Mouse (Mus musculus) thymus, postnatal 36 days (tissue): ENCODE results near the gene Prss38.
"Not testable (repeated sequence)": the region's sequence is repeated elsewhere in the genome, so short reads cannot be mapped to it uniquely, and the experiment has no call there.

Experiments used
- DNase-seq, 2 experiments: peaks; one replicate each; pipeline ENCODE4 v3.0.0; 2022; ENCODE audit warnings: mixed read lengths in 2 of 2

Prss38 gene

GRCm38 (mm10) chr11:59369848-59370247 lies 5.6 kb downstream of the Prss38 start:
- no peak for DNase-seq

GRCm38 (mm10) chr11:59367955-59368354 lies 7.5 kb downstream of the Prss38 start:
- DNase-seq, result not testable (repeated sequence)

DNA sequence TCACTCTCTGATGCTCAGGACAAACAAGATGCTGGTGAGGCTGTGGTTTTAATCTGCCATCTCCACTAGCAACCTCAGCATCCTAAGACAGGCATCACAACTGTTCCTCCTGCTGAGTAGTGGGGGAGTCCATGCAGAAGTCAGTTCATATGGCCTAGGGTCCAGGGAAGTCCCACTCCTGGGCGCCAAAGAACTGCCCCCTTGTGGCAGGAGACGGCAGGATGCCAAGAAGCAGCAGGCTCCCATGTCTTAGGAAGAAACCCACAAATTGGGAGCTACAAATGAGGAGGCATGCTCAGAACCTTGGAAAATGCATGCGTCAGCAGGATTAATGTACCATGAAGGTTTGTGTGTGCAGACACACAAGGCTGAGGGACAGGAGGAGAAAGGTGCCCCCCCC lies 8.8 kb downstream of the Prss38 start:
- peak; percentile 12 to 26 for DNase-seq

GRCm38 (mm10) chr11:59366031-59366430 lies 9.4 kb downstream of the Prss38 start:
- DNase-seq, result no peak

DNA sequence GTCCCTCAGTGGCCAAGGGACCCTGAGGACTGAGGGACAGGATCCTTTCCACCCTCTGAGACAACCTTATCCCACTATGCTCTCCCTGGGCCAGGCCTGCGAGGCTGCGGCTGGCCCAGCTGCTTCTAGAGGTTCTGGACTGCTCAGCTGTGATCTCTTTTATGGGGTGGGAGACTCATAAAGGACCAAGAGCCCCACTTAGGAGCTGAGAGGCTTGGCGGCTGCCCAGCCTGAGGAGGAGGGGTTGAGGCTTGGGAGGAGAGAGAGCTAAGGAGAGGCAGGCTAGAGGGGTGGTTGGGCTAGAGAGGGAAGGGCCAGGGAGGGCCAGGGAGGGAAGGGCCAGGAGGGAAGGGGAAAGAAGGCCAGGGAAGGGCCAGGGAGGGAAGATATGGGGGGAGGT lies 11.0 kb downstream of the Prss38 start:
- DNase-seq, result no peak

DNA sequence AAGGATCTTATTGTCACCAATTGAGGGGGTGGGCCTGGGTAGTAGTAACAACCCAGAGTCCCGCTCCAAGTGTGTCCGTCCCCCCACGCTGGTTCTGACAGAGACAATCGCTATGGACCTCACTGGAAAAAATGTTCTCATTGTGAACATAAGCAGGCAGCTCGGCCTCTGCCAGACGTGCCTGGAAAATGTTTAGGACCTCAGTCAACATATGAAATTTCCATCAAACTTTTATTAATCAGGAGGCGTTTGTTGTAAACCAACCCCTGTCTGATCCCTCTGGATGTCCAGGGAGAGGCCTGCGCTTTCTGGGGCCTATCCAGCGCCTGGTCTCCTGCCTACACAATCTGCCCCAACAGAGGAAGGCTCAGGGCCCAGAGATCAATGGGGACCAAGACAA lies 11.4 kb downstream of the Prss38 start:
- DNase-seq, result no peak

DNA sequence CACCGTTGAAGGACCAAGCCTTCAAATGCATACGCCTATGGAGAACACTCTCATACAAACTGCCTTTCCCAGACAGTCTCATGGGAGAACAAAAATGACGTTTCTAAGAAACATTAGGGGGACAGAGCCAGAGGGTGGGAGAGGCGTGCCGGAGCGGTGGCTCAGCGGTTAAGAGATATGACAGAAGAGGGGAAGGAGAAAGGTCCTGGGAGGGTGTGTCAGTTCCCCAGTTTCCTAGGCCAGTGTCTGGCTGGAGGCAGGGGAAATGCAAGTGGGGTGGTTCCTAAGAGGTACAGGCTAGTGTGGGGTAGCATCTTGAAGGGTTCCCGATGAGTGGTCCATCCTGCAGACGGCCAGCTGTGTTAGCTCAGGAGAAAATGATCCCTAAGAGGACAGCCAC lies 14.2 kb downstream of the Prss38 start:
- no peak for DNase-seq

- no peak for DNase-seq
Measured at GRCm38 (mm10) chr11:59356874-59357289, 18.6 kb downstream of the Prss38 start.

- DNase-seq, result no peak
Measured at GRCm38 (mm10) chr11:59354793-59355192, 20.7 kb downstream of the Prss38 start.

- no peak for DNase-seq
Measured at GRCm38 (mm10) chr11:59350326-59350725, 25.1 kb downstream of the Prss38 start.

DNA sequence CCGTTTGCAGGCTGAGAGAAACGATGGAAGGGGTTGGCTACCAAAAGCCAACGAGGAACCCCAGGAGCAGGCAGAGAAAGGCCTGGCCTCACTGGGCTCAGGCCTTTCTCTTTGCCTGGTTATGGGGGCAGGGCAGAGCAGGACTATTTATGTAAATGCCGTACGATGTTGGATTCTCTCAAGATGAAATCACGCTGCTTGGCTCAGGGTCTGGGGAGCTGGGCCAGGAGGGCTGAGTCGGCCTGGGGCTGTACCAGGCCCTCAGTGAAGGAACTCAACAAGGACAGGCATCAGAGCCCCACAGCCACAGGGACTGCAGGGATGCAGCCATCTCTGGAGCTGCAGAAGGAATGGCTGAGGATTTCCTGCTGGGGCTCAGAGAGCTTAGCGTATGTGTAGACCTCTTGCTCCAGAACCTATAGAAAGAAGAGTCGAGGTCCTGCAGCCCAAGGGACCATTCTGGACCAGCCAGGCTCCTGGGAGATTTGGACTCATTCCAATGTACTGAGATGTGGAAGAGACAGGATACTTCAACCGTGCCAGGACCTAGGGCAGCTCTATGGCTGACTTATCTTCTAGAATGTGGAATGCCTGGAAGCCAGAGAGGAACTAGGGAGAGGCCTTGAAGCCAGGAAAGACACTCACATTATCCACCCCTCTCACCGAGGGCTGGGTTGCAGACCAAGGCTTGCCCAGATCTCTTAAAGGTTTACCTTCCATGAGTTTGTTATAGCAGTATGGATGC lies 29.1 kb downstream of the Prss38 start:
- DNase-seq, result no peak

- DNase-seq, result no peak
Measured at GRCm38 (mm10) chr11:59342956-59343355, 32.5 kb downstream of the Prss38 start.

GRCm38 (mm10) chr11:59338736-59339120 lies 36.7 kb downstream of the Prss38 start:
- DNase-seq, result no peak

DNA sequence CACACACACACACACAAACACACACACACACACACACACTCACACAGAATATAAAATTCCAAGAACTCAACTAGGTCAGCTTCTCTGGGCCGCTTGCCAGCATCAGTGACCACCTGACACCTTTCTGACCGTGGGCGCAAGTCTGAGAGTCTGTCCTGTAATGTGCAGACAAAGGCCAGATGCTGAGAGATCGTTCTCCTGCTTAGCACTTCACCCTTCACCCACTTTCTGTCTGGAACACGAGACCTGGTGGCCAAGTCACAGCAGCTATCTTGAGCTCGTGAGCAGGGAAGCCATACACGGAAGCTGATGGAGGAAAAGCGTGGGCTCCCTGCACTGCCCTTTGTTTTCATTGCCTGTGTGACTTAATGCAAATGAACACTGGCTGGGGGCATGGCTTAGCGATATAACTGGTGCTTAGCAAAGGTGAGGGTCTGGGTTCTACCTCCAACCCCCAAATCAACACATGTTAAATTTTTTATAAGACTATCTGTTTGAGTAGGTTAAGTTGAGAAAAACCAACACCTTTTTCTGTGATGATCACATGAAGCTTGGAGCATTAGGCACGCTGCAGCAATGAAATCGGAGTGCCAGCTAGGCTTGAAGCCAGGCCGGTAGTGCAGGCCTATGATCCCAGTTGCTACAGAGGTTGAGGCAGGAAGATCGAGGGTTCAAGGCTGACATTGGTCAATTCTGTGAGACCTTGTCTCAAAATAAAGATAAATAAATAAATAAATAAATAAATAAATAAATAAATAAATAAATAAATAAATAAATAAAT lies 37.3 kb downstream of the Prss38 start:
- DNase-seq, result no peak

DNA sequence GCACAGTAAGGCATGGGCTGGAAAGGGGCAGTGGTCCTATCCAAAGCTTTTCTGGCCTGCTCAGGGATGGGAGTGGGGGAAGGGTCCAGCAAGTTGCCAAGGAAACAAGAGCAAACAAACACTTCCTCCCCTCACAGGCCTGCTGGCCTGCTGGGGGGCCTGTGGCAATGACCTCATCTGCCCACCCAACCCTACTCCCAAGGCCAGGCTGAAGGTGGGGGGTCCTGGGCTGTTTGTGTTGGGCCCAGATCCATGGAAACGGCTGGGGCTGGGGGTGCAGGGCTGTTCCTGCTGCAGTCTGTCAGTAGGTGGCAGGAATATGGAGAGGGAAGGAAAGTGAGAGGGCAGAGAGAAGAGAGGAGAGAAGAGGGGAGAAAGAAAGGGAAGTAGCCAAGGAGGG lies 39.1 kb downstream of the Prss38 start:
- no peak for DNase-seq

DNA sequence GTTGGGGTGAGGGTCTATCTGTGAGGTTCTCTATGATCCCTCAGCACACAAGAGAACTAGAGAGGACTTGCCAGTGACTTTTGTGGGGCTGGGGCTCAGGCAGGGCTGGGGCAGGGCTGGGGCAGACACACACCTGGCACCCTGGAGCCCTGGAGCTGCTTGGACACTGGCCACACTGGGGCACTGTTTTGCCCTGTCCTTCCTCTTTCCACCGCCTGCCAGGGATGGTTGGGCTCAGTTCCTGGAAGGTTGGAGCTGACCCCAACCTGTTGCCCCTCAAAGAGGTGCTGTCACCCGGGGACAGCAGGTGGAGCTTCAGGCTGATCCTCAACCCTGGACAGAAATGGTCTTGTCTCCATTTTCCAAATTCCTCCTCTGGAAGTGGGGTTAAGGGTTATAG lies 39.5 kb downstream of the Prss38 start:
- DNase-seq, result no peak

GRCm38 (mm10) chr11:59335150-59335549 lies 40.3 kb downstream of the Prss38 start:
- no peak for DNase-seq

DNA sequence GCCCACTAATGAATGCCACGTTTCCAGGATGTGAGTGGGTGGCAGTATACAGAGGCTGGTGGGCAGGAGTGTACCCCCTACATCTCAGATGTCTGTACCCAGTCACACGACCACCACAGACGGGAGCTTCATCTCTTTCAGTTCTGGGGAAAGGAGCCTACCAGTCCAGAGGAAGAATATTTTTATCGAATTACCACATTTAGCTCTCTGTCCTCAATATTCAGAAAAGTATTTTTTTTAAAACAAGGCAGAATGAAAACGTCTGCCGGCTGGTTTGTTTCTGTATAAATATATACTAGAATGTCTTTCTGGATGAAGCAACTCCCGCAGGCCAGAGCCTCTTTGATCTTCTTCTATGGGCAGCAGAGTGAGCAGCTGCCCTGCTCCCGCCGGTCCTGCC lies 42.5 kb downstream of the Prss38 start:
- DNase-seq, result no peak

GRCm38 (mm10) chr11:59331167-59331869 lies 44.1 kb downstream of the Prss38 start:
- DNase-seq, result no peak

DNA sequence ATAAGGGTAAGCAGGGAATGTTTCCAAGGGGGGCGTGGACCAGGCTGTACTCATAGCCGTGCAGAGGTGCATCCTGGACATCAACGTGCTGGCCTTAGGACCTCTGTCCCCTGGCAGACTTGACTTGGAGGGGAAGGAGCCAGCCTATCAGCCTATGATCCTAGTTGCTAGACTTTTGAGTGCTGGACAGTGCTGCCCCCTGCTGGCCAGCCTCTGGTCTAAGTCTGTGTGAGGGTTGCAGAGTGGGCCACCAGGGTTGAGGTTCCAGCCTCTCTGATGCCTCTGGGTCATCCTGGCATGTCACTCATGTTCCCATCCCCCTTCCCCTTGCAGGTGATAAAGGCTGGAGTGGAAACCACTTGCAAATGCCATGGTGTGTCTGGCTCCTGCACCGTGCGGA lies 44.9 kb downstream of the Prss38 start:
- DNase-seq, result peak; percentile 39 to 50

GRCm38 (mm10) chr11:59329616-59330015 lies 45.8 kb downstream of the Prss38 start:
- no peak for DNase-seq

DNA sequence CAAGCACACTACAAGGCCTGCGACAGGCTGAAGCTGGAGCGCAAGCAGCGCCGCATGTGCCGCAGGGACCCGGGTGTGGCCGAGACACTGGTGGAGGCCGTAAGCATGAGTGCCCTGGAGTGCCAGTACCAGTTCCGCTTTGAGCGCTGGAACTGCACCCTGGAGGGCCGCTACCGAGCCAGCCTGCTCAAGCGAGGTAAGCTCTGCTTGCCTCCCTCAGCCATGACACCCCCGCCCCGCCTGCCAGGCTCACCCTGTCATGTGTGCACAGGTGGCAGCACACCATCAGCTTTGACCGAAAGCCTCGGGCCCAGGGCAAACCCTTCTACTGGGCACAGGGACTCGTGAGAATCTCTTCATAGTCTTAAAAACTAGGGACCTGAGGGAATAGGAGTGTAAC lies 47.8 kb downstream of the Prss38 start:
- DNase-seq, result no peak

- no peak for DNase-seq
Measured at GRCm38 (mm10) chr11:59324777-59325176, 50.7 kb downstream of the Prss38 start.

DNA sequence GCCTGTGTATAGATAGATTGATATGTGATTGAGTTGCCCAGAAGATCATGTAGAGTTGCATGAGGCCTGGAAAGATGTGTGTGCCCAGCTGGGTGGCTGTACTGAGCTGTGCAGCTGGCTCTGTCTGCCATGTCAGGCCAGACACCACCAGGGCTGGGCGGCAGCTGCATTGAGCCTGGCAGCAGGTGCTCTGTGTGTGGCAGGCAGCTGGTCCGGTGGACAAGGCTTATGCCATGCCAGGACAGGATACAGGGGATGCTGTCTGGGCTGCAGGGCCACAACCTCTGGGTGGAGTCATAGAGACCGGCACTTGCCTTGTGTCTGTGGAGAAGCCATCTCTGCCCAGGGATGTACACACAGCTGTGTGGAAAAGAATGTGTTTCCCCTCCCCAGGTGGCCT lies 52.5 kb downstream of the Prss38 start:
- no peak for DNase-seq
